Mouse (Mus musculus) monocyte, adult 5-6 weeks (primary cell): ENCODE data around the gene Gm47995. TPM values are rescaled to one million over a fixed set of nuclear protein-coding genes. Genes with fewer than 3 reads are reported as not detected.
"Not testable (repeated sequence)": the region's sequence is repeated elsewhere in the genome, so short reads cannot be mapped to it uniquely, and the experiment has no call there.

Source experiments
- ATAC-seq: fragments of 153-309, 156-312 bp; replicated peaks from 2 replicates; pipeline ENCODE4 v1.8.0; 2017; ENCODE audit warnings: mild to moderate bottlenecking; ENCODE audit not compliant: low TSS enrichment, insufficient number of reproducible peaks, severe bottlenecking, poor library complexity, low FRiP score
- total RNA-seq: library from RNA; stranded (forward); fragments of 200-1000, 200-491, 200-594 nt; gene quantifications from 3 replicates; pipeline ENCODE4 v1.2.3, GENCODE M21; 2017

Gm47995 gene
- total RNA-seq, 1 experiment from 2014 or later: not detected

- ATAC-seq: no peak
These were observed 18.1 kb upstream of the Gm47995 start for GRCm38 (mm10) chr1:151180167-151180566.

- not testable (repeated sequence) for ATAC-seq
These were observed 16.0 kb upstream of the Gm47995 start, which contains the start of gene Gm47985 for GRCm38 (mm10) chr1:151182266-151182665. Gm47985 (plus strand) TSS chr1:151182537.

- not testable (repeated sequence) for ATAC-seq
These were observed 12.1 kb upstream of the Gm47995 start for GRCm38 (mm10) chr1:151186186-151186585.

- ATAC-seq: not testable (repeated sequence)
These were observed 11.3 kb upstream of the Gm47995 start for GRCm38 (mm10) chr1:151186879-151187424.

GRCm38 (mm10) chr1:151188469-151188868, 9.8 kb upstream of the Gm47995 start:
- ATAC-seq: no peak

- ATAC-seq: not testable (repeated sequence)
These were observed 6.2 kb upstream of the Gm47995 start, which contains the start of gene Gm8947 for GRCm38 (mm10) chr1:151192075-151192474. Gm8947 (plus strand) TSS chr1:151192376.

GRCm38 (mm10) chr1:151192739-151193138, 5.5 kb upstream of the Gm47995 start:
- ATAC-seq: not testable (repeated sequence)

- not testable (repeated sequence) for ATAC-seq
These were observed 2.3 kb upstream of the Gm47995 start for GRCm38 (mm10) chr1:151195986-151196385.

- ATAC-seq: not testable (repeated sequence)
These were observed 1.6 kb upstream of the Gm47995 start for GRCm38 (mm10) chr1:151196690-151197089.

GRCm38 (mm10) chr1:151200620-151201019, 2.4 kb downstream of the Gm47995 start:
- ATAC-seq: not testable (repeated sequence)

GRCm38 (mm10) chr1:151202771-151203170, 4.5 kb downstream of the Gm47995 start:
- ATAC-seq: not testable (repeated sequence)

GRCm38 (mm10) chr1:151203818-151204217, 5.6 kb downstream of the Gm47995 start, which contains the start of gene 3110040M04Rik:
3110040M04Rik (plus strand) TSS chr1:151204121.
- ATAC-seq: not testable (repeated sequence)

- ATAC-seq: 0 out of 2 replicates have a peak, but pooled peaks have one; percentile 27
These were observed 10.2 kb downstream of the Gm47995 start for GRCm38 (mm10) chr1:151208493-151208892.

GRCm38 (mm10) chr1:151208944-151209343, 10.7 kb downstream of the Gm47995 start:
- ATAC-seq: not testable (repeated sequence)

- not testable (repeated sequence) for ATAC-seq
These were observed 11.6 kb downstream of the Gm47995 start, which contains the start of gene Gm47996 for GRCm38 (mm10) chr1:151209824-151210355. Gm47996 (plus strand) TSS chr1:151210131.

GRCm38 (mm10) chr1:151211666-151212065, 13.4 kb downstream of the Gm47995 start:
- not testable (repeated sequence) for ATAC-seq

- no peak for ATAC-seq
These were observed 16.6 kb downstream of the Gm47995 start for GRCm38 (mm10) chr1:151214862-151215261.

- ATAC-seq: no peak
These were observed 17.7 kb downstream of the Gm47995 start for GRCm38 (mm10) chr1:151215985-151216384.

GRCm38 (mm10) chr1:151216417-151216816, 18.2 kb downstream of the Gm47995 start:
- no peak for ATAC-seq

- no peak for ATAC-seq
These were observed 20.8 kb downstream of the Gm47995 start for GRCm38 (mm10) chr1:151219045-151219444.
